Mouse (Mus musculus): Measurements from ENCODE around the gene Gtf3c2. TPM values are rescaled to one million over a fixed set of nuclear protein-coding genes. Genes with fewer than 3 reads are reported as not detected.

Gtf3c2 gene
- polyA plus RNA-seq, 1 experiment from 2014 or later = 102 TPM

DNA sequence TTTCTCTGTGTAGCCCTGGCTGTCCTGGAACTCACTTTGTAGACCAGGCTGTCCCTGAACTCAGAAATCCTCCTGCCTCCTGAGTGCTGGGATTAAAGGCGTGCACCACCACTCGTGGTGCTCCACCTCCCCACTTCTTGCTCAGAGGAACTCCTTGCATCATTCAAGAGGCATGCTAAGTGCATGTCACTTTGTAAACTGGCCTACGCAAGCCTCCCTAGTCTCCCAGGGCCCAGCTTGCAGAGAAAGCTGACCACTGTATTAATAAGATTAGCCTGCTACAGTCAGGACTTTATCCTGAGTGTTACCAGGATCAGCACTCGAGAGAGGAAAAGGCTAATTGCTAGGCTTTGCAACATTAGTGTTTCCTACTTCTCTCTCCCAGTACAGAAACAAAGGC lies 11.3 kb downstream of the Gtf3c2 start:
- Histone ChIP-seq H3K9me3 (no peaks in the 10 kb centered on the region), H3K36me3 (replicated peaks) (peaks cover 93% of the 10 kb centered on the region), H3K4me2 (no peak overlapping the region), H3K27ac (no peak overlapping the region), H3K9ac (no peak overlapping the region), H3K27me3 (no peaks in the 10 kb centered on the region), H3K4me1 (no peaks in the 10 kb centered on the region), H3K4me3 (replicated peaks) (no peak overlapping the region)
- 91% methylated on average over 4 of the region's 4 CpGs for WGBS
- ATAC-seq (ENCODE audit: low FRiP score) = no peak

DNA sequence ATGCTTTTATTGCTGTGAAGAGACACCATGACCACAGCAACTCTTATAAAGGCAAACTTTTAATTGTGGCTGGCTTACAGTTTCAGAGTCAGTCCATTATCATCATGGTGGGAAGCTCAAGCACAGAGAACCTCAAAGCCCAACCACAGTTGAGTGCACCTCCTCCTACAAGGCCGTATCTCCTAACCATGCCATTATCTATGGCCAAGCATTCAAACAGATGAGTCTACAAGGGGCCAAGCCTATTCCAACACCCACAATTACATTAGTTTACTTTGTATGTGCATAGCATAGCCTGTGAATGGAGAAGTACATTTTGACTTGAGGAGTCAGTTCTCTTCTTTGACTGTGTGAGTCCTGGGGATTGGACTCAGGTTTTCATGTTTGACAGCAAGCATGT lies 15.1 kb downstream of the Gtf3c2 start:
- no peak overlapping the region for H3K4me3 ChIP-seq (replicated peaks)
- H3K27me3 ChIP-seq = no peaks in the 10 kb centered on the region
- 97% methylated on average over 1 of the region's 1 CpGs for WGBS
- no peak overlapping the region for H3K27ac ChIP-seq
- no peak overlapping the region for H3K9ac ChIP-seq
- peaks cover 95% of the 10 kb centered on the region for H3K36me3 ChIP-seq (replicated peaks)
- no peak overlapping the region for H3K4me2 ChIP-seq
- no peak for ATAC-seq (ENCODE audit: low FRiP score)
- no peaks in the 10 kb centered on the region for H3K9me3 ChIP-seq
- no peaks in the 10 kb centered on the region for H3K4me1 ChIP-seq

DNA sequence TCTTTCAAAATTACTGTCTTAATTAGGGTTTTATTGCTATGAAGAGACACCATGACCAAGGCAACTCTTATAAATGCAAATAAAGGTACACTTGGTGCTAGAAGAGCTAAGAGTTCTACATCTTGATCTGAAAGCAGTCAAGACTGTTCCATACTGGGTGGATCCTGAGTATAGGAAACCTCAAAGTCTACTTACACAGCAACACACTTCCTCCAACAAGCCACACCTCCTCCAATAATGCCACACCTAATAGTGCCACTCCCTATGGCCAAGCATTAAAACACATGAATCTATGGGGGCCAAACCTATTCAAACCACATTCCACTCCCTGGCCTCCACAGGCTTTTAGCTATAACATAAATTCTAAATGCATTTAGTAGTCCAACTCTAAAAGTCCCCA lies 17.5 kb downstream of the Gtf3c2 start:
- peaks cover 95% of the 10 kb centered on the region for H3K36me3 ChIP-seq (replicated peaks)
- no peak overlapping the region for H3K9ac ChIP-seq
- no peaks in the 10 kb centered on the region for H3K4me1 ChIP-seq
- no peak overlapping the region for H3K4me2 ChIP-seq
- H3K4me3 ChIP-seq (replicated peaks) = no peak overlapping the region
- H3K27ac ChIP-seq = no peak overlapping the region
- no peaks in the 10 kb centered on the region for H3K9me3 ChIP-seq
- no peak for ATAC-seq (ENCODE audit: low FRiP score)
- H3K27me3 ChIP-seq = no peaks in the 10 kb centered on the region

DNA sequence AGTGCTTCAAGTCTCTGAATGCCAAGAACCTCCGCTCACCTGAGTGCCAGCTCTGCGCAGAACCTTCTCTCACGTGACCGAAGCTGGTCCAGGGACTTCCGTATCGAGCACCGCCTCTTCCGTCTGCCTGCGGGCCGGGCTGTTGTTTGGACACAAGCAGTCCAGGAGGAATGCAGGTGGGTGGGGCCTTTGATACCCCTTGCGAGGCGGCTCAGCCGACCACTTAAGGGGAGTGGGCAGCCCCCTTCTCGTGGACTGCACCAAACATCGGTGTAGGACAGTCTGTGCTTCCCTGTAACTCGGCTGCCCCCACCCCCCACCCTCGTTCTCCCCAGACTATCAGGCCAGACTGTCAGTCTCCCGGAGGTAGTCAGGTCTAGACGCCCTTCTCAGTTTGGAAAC lies 25.8 kb downstream of the Gtf3c2 start, which contains the start of gene Mpv17:
Gene Mpv17 (minus strand): TSS at position 100 of the 402 bp plus-strand sequence.
- peak; percentile 95 for ATAC-seq (ENCODE audit: low FRiP score)
- Histone ChIP-seq H3K9ac (peak within 1 kb of the TSS; percentile 68), H3K36me3 (replicated peaks) (peaks cover 36% of the 10 kb centered on the region), H3K27ac (peak within 1 kb of the TSS; percentile 76), H3K4me3 (replicated peaks) (peak within 1 kb of the TSS; percentile 65), H3K4me1 (peaks cover 14% of the 10 kb centered on the region), H3K27me3 (no peaks in the 10 kb centered on the region), H3K9me3 (no peaks in the 10 kb centered on the region), H3K4me2 (peak within 1 kb of the TSS; percentile 80)
- WGBS = under 1% methylated on average over 19 of the region's 19 CpGs

DNA sequence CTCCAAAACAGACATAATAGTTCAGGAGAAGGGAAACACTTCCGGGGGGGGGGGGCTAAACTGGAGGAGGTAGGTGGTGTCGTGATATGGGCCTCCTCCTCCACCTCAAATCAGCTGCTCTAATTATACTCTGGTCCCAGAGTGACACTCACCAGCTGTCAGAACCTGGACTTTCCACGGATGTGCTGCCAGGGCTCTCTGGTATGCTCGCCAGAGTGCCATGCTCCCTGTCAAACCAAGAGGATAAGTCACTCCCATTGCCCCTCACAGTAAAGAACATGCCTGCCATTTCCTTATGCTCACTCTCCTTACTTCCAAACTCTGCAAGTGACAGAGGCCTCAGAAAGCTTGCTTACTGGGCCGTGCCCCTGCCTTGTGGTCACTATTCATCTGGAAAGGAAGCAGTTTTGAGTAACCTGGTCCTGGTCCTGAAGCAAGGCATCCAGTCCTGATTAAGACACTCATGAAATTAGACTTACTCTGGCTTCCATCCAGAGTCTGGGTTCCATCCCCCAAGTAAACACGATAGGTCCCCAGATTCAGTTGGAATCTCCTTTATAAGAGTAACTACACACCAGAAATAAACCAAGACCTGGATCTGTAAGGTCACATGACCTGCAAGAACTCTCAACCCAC lies 26.3 kb downstream of the Gtf3c2 start:
- ATAC-seq (ENCODE audit: low FRiP score) = 0 out of 2 replicates have a peak, but pooled peaks have one; percentile 9
- Histone ChIP-seq H3K27me3 (no peaks in the 10 kb centered on the region), H3K4me3 (replicated peaks) (peak overlapping the region; percentile 65), H3K36me3 (replicated peaks) (peaks cover 31% of the 10 kb centered on the region), H3K4me2 (peak overlapping the region; percentile 80), H3K4me1 (peaks cover 14% of the 10 kb centered on the region), H3K27ac (0 out of 2 replicates have a peak overlapping the region, but pooled peaks have one; percentile 2), H3K9ac (peak overlapping the region; percentile 68), H3K9me3 (no peaks in the 10 kb centered on the region)
- WGBS = 39% methylated on average over 6 of the region's 6 CpGs

DNA sequence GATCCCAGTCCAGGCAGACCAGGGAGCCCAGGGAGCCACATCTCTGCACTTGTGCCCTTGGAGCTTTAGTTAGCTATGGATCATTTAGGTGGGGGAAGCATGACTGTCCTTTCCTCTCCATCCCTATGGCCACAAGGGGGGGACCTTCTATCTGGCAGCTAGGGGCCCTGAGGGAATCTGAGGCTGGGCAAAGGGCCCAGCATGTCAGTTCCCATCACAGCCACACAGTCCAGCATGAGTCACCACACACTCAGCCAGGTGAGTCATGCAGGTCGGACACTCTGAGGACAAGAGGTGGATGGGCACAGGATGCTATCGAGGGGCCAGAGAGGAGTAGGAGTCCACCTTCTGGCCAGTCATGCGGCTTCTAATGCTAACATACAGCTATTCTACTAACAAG lies 28.2 kb downstream of the Gtf3c2 start:
- WGBS = 100% methylated on average over 3 of the region's 3 CpGs

DNA sequence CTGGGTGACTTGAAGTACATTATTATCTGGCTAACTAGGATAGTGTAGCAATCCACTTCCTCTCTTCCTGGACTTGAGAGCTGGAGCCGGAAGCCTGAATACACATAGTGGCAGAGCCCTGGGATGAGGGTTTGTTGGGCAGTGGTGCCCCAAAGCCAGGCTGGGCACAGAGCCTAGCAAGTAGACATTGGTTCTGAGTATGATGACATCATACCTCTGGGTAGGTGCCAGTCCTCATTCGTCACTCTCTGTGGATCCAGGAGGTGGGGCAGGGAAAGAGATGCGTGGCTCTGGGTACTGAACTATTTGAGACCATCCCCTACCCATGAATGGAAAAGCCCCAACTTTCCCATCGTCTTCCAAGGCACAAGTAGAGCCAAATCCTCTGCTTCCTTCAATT lies 30.2 kb downstream of the Gtf3c2 start:
- Histone ChIP-seq H3K27me3 (no peaks in the 10 kb centered on the region), H3K36me3 (replicated peaks) (peaks cover 15% of the 10 kb centered on the region), H3K4me1 (peaks cover 11% of the 10 kb centered on the region), H3K4me2 (no peak overlapping the region), H3K9me3 (no peaks in the 10 kb centered on the region), H3K9ac (no peak overlapping the region), H3K27ac (no peak overlapping the region), H3K4me3 (replicated peaks) (no peak overlapping the region)
- ATAC-seq (ENCODE audit: low FRiP score) = no peak
- 91% methylated on average over 4 of the region's 4 CpGs for WGBS

More for the DNA sequence above, 28.2 kb downstream of the Gtf3c2 start:
- peaks cover 15% of the 10 kb centered on the region for H3K36me3 ChIP-seq (replicated peaks)
- no peak overlapping the region for H3K27ac ChIP-seq
- peaks cover 14% of the 10 kb centered on the region for H3K4me1 ChIP-seq
- no peak overlapping the region for H3K4me3 ChIP-seq (replicated peaks)
- H3K4me2 ChIP-seq = no peak overlapping the region
- ATAC-seq (ENCODE audit: low FRiP score) = no peak
- H3K9ac ChIP-seq = no peak overlapping the region
- H3K27me3 ChIP-seq = no peaks in the 10 kb centered on the region
- no peaks in the 10 kb centered on the region for H3K9me3 ChIP-seq

DNA sequence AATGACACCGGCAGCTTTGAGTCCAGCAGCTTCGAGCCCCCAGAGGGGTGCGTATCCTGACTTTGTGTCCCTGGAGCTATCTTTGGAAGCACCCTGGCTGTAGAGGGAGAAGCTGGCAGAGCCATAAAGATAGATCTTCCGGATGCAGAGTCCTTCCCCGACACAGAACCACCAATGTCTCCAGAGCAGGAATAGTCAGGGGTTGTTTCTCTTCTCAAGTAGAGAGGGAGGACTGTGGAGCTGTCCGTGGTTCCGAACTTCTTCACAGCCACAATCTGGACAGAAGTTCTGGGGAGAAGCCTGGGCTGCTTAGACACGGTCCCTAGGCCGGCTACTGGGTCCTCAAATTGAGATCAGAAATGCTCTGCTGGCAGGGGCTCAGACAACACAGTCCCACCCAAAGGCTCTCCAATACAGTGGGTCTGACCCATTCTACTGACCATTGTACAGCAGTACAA lies 40.9 kb downstream of the Gtf3c2 start:
- Histone ChIP-seq H3K4me2 (peak overlapping the region; percentile 51; the same call in 1 of the 2 replicates), H3K27ac (no peak overlapping the region), H3K4me1 (peaks cover 23% of the 10 kb centered on the region), H3K4me3 (replicated peaks) (no peak overlapping the region), H3K36me3 (replicated peaks) (peaks cover 4% of the 10 kb centered on the region; the same call in 1 of the 2 replicates), H3K9ac (no peak overlapping the region), H3K9me3 (no peaks in the 10 kb centered on the region), H3K27me3 (peaks cover 63% of the 10 kb centered on the region)
- WGBS = 14% methylated on average over 9 of the region's 9 CpGs
- ATAC-seq (ENCODE audit: low FRiP score) = no peak

DNA sequence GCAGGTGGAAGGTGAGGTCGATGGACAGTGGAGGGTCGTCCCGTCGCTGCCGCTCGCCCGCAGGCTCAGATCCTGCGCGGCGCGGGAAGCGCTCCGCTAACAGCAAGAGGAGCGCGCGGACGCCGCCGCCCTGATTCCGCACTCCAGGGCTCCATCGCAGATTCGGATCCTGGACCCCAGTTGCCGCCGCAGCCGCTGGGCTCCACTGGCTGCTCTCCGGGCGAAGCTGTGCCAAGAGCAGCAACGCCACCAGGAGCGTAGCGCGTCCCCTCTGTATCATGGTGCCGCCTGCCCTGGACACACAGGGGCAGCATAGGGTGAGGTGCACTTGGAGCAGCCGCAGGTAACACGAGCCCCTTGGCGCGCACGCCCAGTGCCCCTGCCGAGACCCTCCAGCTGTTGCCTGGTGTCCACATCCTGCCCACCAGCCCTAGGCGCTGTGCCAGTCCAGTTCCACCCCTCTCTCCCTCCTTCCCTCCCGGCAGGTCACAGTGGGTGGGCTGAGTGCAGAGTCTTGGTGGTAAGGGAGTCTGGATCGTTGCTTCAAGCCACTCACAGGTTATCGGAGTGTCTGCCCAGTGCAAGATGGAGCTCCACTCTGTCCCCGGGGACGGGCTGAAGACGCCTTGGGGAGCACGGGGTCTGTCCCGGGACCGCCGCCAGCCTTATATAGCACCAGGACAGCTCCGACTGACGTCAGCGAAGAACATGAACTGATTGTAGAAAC lies 41.5 kb downstream of the Gtf3c2 start, which contains the start of gene Ucn:
Gene Ucn (minus strand): TSS at position 589 of the 727 bp plus-strand sequence.
- Histone ChIP-seq H3K27me3 (peaks cover 67% of the 10 kb centered on the region), H3K36me3 (replicated peaks) (peaks cover 4% of the 10 kb centered on the region; the same call in 1 of the 2 replicates), H3K4me3 (replicated peaks) (peak within 1 kb of the TSS; percentile 28), H3K27ac (no peak within 1 kb of the TSS), H3K4me2 (peak within 1 kb of the TSS; percentile 51), H3K9me3 (no peaks in the 10 kb centered on the region), H3K9ac (no peak within 1 kb of the TSS), H3K4me1 (peaks cover 23% of the 10 kb centered on the region)
- 1% methylated on average over 52 of the region's 52 CpGs for WGBS
- ATAC-seq (ENCODE audit: low FRiP score) = no peak

DNA sequence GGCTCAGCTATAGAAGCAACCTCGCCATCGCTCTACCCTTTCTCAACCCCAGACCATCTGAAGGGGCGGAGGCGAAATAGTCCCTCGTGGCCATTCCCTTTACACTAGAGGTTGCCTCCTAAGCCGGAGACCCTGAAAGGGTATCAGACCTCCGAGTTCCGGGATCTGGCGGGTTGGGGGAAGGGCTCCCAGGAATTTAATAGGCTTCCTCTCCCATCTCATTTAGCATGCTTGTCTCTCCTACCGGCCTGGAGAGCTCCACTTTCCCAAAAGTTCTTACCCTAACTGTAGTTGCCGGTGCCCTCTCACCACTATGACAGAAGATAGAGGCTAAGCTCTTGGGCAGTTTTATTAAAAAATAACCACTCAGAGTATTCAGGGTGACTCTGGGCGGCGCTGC lies 42.3 kb downstream of the Gtf3c2 start:
- under 1% methylated on average over 13 of the region's 13 CpGs for WGBS
- Histone ChIP-seq H3K9ac (no peak overlapping the region), H3K4me1 (peaks cover 23% of the 10 kb centered on the region), H3K9me3 (no peaks in the 10 kb centered on the region), H3K4me2 (peak overlapping the region; percentile 51), H3K27me3 (peaks cover 68% of the 10 kb centered on the region), H3K27ac (no peak overlapping the region), H3K4me3 (replicated peaks) (peak overlapping the region; percentile 28), H3K36me3 (replicated peaks) (peaks cover 4% of the 10 kb centered on the region; the same call in 1 of the 2 replicates)
- ATAC-seq (ENCODE audit: low FRiP score) = no peak

DNA sequence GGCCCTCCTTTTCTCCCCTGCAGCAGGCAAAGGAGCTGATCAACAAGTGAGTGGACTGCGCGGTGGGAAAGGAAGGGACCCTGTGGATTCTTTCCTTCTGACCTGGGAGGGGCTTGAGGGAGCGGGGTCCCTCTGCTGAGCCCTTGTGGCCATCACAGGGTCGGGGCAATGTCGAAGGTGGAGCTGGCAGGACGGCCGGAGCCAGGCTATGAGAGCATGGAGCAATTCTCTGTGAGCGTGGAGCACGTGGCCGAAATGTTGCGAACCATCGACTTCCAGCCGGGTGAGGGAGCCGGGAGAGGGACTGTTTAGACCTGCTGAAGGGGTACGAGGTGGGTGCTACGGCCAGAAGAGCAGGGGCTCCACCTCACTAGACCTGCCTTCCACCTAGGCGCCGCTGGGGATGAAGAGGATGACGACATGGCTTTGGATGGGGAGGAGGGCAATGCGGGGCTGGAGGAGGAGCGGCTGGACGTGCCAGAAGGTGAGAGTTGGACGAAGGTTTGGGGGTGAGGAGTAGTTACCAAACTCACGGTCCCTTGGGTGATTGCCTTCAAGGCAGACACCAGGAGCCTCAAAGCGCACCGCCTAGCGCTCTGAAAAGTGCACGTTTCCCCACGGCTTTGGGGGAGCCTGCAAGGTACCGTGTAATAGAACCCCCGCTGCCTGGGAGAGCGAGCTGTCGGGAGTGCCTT lies 43.1 kb downstream of the Gtf3c2 start:
- Histone ChIP-seq H3K9ac (no peak overlapping the region), H3K4me3 (replicated peaks) (peak overlapping the region; percentile 28; the same call in 1 of the 2 replicates), H3K4me2 (peak overlapping the region; percentile 51), H3K4me1 (peaks cover 23% of the 10 kb centered on the region), H3K9me3 (no peaks in the 10 kb centered on the region), H3K36me3 (replicated peaks) (peaks cover 4% of the 10 kb centered on the region; the same call in 1 of the 2 replicates), H3K27ac (no peak overlapping the region), H3K27me3 (peaks cover 74% of the 10 kb centered on the region)
- no peak for ATAC-seq (ENCODE audit: low FRiP score)
- under 1% methylated on average over 32 of the region's 33 CpGs for WGBS

DNA sequence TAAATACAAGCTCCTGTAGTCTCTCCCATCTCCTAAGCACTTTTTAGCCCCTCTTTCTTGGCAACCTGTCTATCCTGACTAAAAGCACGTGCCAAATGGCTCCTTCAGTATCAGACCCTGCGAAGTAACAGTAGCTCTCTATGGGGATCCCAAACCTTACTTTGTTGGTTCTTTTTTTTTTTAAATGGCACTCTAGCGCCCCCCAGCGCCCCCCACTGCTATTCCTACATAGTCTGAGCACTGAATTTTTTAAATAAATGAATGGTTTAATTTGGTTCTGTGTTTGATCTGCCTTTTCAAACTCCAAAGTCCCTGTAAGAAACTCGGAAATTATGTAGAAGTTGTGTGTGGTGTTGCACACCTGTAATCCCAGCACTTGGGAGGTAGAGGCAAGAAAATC lies 53.9 kb downstream of the Gtf3c2 start:
- Histone ChIP-seq H3K27me3 (peaks cover 4% of the 10 kb centered on the region; the same call in 1 of the 2 replicates), H3K4me3 (replicated peaks) (no peak overlapping the region), H3K36me3 (replicated peaks) (no peaks in the 10 kb centered on the region), H3K4me2 (no peak overlapping the region), H3K9ac (no peak overlapping the region), H3K27ac (no peak overlapping the region), H3K9me3 (no peaks in the 10 kb centered on the region), H3K4me1 (0 out of 2 replicates have a peak, but pooled peaks cover 3% of the 10 kb centered on the region)
- WGBS = 45% methylated on average over 5 of the region's 5 CpGs
- no peak for ATAC-seq (ENCODE audit: low FRiP score)

Measured in forebrain, embryonic 12.5 days (tissue).